Mouse (Mus musculus) left cerebral cortex, adult 18-20 months (tissue): Measurements from ENCODE around the gene Plppr3. TPM values are rescaled to one million over a fixed set of nuclear protein-coding genes. Genes with fewer than 3 reads are reported as not detected.
A peak's percentile ranks its signal among the peaks of the same experiment; 100 is the strongest.

Experiments used
- DNase-seq, 2 experiments: peaks; one replicate each; pipeline ENCODE4 v3.0.0; 2021 to 2022; ENCODE audit warnings: low spot score in 2 of 2, mixed read lengths in 1 of 2
- total RNA-seq, 2 experiments: library from RNA; stranded (reverse); gene quantifications; 2 replicates each; pipeline ENCODE4 v1.2.3; 2021

Gene Plppr3
- total RNA-seq, 2 experiments from 2014 or later = 55.6 to 58.0 TPM

DNA sequence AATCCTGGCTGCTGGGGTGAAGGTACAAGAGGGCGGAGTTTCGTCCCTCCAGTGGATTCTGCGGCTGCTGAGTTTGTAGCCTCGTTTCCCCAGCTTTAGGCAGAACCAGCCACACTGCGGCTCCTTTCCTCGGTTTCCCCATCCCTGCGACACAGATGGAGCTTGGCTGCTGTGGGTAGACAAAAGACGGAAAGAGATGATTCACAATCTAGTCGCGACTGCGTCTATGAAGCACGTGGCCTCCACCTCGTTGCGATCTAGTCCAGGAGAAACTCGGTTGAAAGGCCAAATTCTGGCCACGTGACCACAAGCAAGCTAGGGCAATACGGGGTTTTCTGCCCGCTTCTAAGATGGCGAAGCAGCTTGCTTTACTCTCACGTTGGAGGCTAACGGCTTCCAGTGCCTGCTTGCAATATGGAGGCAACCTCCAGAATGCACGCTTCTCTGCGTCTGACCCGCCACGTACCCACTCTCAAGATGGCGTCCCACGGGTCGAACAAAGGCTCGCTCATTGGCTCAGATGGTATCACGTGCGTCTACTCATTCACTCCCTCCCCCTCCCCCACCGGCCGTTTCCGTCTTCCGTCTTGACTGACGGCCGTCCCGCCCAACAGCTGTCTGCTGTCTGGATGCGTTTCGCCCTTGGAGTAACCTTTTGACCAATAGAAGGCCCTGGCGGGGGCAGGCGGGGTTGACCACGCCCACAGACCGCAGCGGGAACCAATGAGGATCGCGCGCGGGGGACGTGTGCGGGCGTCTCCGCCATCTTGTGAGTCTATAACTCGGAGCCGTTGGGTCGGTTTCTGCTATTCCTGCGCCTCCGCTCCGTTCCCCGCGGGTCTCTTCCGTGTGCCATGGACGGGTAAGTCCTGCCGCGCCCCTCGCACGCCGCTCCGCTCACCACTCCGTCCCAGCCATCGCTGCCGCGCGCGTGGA, 20.3 kb downstream of the Plppr3 start, which contains the start of gene Ptbp1:
Gene Ptbp1 (plus strand): TSS at position 568 of the 936 bp plus-strand sequence.
- peak; percentile 99 for DNase-seq

DNA sequence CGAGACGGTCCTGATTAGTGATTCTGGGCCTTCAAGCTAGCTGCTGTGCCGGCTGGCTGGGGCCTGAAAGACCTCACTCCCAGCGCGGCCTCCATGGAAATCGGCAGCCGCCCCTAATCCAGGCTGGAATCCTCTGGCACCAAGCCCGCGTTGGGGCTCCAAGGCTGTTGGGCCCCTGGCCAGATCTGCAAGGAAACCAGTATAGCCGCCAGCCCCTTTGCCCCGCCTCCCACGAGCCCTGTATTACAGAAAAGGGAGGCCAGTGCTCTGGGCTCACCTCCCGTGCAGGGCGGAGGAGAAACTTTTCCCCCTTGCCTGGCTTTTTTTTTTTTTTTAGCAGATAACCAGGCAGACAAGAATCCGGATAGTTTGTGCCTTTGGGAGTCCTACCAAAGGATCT, 21.0 kb downstream of the Plppr3 start:
- peak; percentile 73 to 74 for DNase-seq

DNA sequence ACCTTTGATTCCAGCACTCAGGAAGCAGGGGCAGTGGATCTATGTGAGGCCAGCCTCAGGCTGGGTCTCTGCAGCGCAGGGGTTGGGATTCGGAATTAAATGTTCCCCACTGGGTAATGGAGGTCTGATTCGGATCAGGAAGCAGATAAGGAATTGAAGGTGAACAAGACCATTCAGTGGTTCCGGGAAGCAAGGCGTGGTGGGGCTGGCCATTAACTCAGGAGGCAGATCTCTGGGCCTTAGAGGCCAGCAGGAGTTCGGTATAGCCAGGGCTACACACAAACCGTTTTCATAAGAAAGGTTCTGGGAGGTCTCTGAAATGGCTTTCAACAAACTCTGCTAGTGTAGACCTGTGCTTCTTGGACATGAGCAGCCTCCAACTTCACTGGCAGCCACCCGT, 21.6 kb downstream of the Plppr3 start:
- no peak for DNase-seq

DNA sequence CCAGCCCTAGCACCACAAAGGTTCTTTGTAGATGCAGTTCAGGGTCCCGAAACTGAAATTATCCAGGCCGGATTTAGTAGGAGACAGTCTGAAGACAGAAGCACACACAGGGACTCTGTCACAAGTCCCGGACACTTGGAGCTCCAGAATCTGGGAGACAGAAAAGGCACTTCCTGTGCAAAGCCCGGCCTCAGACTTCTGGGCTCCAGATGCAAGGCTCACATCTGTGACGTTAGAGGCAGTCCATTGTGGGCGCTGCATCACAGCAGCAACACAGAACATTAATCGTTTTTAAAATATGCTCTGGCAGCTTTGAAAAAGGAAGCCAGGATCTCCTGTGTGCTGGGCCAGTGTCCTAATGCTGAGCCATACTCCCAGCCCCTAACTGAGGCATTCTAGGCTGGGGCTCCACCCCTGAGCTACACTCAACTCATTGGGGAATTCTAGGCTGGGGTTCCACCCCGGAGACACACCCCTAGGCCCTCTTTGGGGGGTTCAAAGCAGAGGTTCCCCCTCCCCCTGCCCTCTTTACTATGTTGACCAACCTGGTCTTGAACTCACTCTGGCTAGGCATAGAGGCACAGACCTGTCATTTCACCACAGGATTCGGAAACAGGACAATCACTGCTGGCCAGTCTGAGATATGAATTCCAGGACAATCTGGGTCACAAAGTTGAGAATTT, 22.2 kb downstream of the Plppr3 start:
- no peak for DNase-seq

DNA sequence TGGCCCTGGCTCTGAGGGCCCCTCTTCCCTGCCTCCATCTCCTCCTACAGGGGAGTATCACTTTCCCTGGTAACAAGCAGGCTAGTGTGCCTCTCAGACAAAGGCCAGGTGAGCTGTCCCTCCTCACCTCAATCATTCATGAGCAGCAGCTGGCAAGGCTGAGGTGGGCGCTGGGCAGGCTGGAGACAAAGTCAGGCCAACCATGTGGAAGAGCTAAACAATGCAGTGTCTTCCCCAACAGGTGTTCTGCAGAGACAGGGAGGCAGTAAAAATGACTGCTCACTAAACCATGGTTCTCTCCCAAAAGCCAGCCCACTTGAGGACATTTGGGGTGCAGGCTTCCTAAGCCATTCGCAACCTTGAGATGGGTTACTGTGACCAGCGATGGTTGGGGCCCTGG, 22.8 kb downstream of the Plppr3 start:
- DNase-seq = no peak

DNA sequence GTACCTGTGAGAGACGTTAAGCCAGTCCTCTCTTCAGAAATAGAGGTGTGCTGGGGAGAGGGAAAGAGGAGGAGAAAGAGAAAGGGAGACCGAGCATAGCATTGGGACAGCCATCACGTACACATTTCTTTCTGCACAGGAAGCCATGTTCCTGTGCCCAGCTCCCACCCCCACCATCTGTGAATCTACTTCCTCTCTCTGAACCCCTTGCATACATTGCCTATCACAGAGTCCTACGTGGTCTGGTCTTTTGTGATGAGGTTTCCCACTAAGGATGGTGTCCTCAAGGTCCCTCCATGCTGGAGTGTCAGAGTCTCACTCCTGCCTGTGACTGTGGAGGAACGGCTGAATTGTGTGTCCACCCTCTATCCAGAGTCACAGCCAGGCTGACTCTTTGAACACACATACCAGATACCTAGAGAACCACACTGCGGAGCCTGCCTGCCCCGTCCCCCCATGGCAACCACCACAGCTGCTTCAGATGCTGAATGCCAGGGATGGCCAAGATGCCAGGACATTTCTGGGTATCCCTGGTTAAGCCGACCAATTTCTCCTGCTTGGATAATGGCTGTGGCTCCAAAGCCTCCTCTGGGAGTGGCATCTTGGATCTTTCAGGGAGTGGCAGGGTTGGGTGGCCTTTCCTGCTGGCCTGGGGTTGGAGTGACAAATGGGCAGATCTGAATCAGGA, 24.3 kb downstream of the Plppr3 start:
- DNase-seq = no peak

DNA sequence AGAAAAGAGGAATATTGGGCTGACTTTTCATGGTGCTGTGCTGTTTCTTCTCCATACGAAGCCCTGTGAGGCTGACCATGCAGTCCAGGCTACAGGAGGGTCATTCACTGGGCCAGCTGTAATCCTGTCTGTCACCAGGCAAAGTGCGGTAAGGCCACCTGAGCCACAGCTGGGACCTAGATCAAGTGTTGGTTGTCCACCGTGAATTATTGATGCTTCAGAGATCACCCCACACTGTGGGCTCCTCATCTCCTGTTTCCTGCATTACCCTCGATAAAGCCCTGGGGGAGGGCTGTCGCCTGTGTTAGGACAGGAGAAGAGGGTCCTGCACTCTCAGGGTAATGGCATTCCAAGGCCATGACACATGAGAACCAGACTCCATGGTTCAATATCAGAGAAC, 27.9 kb downstream of the Plppr3 start:
- DNase-seq = no peak

DNA sequence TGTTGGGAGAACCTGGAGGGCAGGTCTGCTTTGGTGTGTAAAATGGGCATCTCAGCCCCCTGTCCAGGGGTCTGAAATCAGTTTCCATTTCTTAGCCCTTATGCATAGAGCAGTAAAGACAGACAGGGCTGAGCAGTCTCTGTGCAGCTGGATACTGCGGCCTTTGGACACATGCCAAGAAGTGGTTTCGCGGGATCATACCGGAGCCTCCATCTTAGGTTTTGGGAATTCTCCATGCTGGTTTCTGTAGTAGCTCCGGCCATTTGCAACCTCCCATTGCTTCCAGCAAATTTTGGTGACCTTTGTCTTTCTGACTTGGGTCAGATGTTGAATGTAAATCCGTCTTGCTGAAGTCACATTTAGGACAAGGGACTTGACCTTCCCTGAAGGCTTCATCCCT, 31.0 kb downstream of the Plppr3 start:
- no peak for DNase-seq

DNA sequence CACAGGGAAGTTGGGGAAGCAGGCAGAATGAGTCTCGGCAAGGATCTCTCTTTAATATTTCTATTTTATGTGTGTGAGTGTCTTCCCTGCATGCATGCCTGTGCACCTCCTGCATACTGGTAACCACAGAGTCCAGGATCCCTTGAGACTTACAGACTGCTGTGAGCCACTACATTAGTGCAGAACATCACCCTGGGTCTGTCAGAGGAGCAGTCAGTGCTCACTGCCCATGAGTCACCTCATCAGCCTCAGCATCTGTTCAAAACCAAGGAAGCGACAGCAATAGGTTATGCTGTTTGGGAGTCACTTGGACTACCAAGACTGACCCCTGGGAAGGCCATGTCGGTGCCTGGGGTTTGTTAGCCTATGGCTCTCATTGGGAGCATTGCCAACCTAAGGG, 32.1 kb downstream of the Plppr3 start:
- DNase-seq = no peak

DNA sequence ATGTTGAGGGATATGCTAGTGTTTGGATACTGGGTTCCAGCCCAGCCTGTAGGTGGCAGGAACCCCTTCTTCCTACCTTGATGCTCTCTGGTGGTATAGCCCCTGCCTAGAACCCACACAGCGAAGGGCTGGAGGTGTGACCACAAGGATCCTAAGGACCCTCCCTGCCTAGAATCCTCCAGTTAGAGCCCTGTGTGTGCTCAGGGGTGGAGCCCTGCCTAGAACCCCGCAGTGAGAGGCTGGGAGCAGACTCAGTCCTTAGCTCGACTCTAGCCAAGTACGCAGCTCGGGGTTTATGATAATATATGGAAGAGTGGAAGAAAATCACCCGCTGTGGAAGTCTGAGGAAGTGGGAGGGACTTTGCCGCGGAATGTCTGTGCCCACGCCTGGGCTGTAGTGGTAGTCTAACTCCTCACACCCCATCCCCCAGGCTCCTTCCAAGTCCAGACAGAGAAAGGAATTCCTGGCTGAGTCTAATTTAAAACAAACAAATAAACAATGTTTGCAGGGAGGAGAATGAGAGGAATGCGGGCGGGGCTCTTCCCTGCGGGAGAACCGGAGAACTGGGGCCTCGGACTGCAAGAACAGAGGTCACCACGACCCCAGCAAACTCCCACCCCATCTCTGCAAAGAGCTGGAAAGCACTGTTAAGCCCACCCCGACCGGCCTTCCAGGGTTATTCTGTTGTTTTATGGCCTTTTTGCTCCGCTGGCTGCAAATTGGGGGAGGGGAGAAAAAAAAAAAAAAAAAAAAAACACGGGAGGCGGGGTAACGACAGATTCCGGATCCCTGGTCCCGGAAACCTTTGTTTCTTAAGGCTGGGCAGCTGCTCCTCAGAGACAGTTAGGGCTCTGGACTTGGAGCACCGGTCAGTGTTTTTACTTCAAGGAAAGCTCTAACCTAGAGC, 33.5 kb downstream of the Plppr3 start:
- DNase-seq = peak; percentile 68 to 77

DNA sequence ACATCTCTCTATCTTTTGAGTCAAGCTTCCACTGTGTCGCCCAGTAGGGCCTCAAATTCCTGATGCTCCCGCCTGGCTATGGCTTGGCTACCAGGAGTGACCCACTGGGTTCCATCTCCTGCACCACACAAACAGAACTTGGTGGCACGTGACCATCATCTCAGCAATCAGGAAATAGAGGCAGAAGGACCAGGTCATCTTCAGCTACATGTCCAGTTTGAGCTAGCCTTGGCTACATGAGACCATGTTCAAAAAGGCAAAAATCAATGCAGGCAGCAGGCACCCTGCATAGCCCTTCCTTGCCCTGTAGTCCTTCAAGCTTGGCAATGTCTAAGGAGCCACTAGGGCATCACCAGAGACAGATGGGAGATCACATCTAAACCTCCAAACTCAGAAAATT, 34.3 kb downstream of the Plppr3 start:
- no peak for DNase-seq

DNA sequence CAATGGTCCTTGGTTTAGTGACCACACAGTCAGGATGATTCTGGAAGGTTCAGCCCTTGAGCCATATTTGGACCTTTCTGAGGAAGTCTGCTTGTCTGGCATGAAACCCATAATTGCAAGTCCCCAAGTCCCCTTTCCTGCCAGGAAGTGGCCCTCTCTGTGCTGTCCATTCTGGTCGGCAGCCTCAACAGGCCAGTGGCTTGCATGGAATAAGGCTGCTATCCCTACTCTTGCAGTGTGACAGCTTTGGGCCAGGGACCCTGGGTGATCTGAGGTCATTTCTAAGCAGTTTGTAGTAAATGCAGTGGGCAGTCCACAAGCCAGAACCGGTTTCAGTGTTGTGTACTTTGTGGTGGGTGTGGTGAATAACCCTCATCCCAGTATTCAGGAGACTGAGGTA, 36.3 kb downstream of the Plppr3 start:
- DNase-seq = no peak

DNA sequence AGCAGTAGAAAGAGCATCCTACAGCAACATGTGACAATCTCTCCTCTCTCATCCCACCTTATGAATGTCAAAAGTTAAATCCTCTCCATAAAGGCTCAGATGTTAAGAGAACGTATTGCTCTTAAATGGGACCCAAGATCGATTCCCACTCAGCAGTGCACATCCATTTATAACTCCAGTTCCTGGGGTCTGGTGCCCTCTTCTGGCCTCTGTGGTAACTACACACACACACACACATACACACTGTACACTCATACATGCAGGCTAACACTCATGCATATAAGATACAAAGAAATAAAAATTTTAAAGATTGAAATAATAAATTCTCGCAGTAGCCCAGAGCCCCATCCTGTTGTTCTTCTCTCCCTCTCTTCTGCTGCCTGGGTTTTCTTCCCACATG, 37.5 kb downstream of the Plppr3 start:
- no peak for DNase-seq

DNA sequence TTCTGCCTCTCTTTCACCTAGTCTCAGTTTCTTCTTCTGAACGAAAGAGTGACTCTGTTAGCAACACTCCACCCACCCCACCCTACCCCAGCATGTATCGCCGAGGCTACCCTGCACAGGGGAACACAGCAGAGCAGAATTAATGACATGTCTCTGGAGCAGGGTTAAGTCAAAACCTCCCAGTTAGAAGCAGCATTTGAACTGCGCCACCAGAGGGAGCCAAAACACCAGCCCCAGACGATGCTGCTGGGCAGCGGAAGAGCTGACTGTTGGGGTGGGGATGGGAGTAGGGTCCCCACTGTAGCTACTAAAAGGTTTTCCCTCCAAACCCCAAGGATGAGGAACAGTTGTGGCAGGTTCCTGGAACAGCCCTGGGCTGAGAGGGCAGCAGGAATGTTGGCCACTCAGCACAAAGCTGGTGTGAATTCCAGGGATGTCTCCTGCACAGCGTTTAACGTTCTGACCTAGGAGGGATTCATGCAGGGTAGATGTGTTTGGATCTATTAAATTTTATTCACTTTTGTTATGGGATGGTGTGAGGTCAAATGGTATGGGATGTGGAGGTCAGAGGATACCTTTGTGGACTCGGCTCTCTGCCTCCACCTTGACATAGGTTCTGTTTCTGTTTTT, 39.5 kb downstream of the Plppr3 start:
- peak; percentile 82 to 84 for DNase-seq

DNA sequence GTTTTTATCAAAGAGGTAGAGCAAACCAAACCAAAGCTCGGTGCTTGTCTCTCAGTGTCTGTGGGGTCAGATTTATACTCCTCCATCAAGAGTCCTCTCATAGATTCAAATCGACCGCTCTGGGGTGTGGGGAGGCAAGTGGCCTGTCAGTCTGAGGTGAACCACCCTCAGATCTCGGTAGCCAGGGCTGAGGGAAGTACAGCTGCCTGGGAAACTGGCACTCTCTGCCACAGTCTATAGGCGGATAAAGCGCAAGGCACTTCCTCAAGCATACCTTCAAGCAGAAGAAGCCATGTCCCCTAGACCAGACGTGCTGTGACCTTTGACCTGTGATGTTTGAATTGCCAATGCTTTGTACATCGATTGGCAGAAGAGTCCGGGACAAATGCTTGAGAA, 41.6 kb downstream of the Plppr3 start:
- no peak for DNase-seq

DNA sequence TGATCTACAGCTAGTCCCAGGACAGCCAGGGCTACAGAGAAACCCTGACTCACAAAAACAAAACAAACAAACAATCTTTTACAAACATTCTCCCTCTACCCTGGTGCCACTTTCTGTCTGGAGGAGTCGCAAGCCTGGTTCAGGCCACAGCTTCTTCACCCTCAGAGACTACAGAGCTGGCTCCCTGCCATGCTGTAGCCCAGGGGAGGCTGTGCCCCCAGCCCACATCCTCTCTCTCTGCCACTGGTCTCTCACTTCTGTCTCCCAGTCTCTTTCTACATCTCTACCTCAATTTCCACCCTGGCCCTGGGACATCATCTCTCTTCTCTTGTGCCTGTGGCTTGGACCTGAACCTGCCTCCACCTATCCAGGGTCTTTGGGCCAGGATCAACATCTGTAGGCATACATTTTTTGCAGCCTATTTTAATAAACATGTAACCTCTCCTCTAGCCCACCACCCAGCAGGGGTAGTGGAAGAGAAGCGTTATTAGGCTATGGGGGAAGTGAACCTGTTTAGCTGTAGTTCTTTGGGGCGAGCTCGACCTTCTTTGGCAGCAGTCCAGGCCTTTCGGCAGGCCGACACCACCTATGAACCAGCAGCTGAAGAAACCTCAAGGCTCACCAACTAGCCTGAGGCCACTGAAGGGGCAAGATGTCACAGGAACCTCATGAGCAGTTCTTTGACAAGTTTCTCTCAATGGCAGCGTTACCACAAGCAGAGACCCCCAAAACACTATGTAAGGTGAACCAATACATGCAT, 42.2 kb downstream of the Plppr3 start:
- DNase-seq = no peak

DNA sequence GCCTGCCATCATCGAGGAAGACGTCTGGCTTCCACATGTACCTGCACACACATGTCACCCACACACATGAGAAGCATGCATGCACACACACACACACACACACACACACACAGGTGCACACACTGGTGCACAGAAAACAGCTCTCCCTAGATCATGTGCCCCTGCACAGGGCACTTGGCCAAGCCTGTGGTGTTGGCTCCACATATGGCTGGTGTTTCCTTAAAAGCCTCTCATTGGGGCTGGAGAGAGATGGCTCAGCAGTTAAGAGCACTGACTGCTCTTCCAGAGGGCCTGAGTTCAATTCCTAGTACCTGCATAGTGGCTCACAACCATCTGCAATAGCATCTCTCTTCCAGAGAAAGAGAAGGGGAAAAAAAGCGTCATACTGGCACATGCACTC, 42.9 kb downstream of the Plppr3 start:
- no peak for DNase-seq

DNA sequence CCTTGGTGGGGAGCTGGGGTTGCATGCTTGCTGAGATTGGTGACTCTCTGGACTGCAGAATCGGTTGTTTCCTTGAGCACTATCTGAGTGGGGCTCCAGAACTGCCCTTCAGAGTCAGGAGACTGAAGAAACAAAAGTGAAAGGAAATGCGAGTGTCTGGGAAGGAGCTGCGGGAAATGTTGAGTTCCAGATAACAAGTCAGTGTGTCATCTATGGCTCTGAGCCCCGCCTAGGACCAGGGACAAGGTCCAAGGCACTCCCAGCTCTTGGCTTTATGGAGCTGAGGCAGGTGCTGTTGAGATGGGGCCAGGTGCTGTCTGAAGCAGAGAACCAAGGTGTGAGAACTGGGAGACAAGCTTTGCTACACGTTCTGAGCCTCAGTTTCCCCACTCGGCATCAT, 50.0 kb downstream of the Plppr3 start:
- DNase-seq = no peak

DNA sequence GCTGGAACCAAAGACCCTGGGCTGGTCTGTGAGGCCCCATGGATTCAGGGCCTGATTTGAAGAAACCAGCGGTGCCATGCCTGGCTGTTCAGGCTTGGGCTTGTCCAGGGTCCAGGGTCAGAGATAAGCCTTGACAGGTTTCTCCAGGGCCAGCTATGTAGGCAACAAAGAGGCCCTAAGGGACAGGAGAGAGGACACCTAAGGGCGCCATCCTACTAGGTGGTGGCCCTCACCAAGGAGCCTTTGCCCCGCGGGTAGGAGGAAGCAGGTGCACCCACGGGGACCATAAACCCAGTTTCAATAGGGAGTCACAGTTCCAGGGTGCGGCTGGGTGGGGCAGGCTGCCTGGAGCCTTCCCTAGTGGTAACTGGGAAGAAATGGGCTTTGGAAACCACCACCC, 51.4 kb downstream of the Plppr3 start:
- no peak for DNase-seq

DNA sequence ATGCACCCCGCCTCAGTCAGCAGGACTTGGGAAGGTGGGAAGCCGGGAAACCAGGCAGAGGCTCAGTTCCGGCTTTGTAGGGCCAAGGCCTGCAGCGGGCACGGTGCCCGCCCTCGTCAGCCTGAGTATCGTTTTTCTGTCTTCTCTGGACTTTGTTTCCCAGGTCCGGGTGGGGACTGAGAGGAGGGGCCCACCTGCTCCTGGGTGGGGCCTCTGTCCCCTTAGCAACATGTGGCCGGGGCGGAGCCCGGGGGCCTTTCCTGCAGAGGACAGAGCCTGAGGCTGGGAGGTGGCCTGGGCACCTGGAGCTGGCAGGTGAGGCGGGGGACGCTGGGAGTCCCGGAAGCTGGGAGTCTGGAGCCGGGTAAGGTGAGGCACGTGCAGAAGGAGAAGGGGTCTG, 52.1 kb downstream of the Plppr3 start:
- DNase-seq = no peak
